Comparison of ENCODE assay signal across 8 mouse cellular contexts in genomic region chr13:48782727-48783725, GRCm38 (mm10).
A peak's percentile ranks its signal among the peaks of the same experiment; 100 is the strongest.
DNase-seq lines count a peak whose midpoint lies in the region; ATAC-seq and TF ChIP-seq lines count a peak whose summit lies in the region.
"Had no signal": no experiment of that assay in that cellular context is flagged by ENCODE, and none has a peak within 500 bp of the region (broad histone marks: within the 10 kb centered on the region; RNA-seq: fewer than 3 reads in every experiment).

No protein-coding gene starts in this region.

- WGBS in intestine, embryonic 15.5 days: 33% methylated on average over 27 of the region's 27 CpGs
- WGBS in liver, embryonic 13.5 days (ENCODE audit: insufficient replicate concordance): 38% methylated on average over 27 of the region's 27 CpGs

- 0 out of 2 replicates have a peak overlapping the region, but pooled peaks have one; percentile 13 for H3K27ac ChIP-seq in intestine, embryonic 15.5 days
- H3K27ac ChIP-seq in liver, embryonic 13.5 days: no peak overlapping the region
- H3K27ac ChIP-seq: neural tube, embryonic 13.5 days had no signal

- no peak for DNase-seq in Patski (ENCODE audit: low read depth, low spot score)
- DNase-seq in adrenal gland, postnatal 25 days: peak; percentile 85
- no peak for DNase-seq in liver, embryonic 13.5 days
- DNase-seq in retina, embryonic 14.5 days (ENCODE audit: low spot score): peak; percentile 26
- DNase-seq in layer of hippocampus, postnatal 10 days (ENCODE audit: low spot score in 2 of 2): no peak
- no peak for DNase-seq in right cerebral cortex, adult 18-20 months

- no peaks in the 10 kb centered on the region for H3K27me3 ChIP-seq in Patski
- no peaks in the 10 kb centered on the region for H3K27me3 ChIP-seq in intestine, embryonic 15.5 days (replicated peaks)
- H3K27me3 ChIP-seq in liver, embryonic 13.5 days: peaks cover 9% of the 10 kb centered on the region

- peaks cover 15% of the 10 kb centered on the region; the same call in 1 of the 2 replicates for H3K4me1 ChIP-seq in intestine, embryonic 15.5 days (replicated peaks)
- no peaks in the 10 kb centered on the region for H3K4me1 ChIP-seq in liver, embryonic 13.5 days (replicated peaks)

- H3K9me3 ChIP-seq in intestine, embryonic 15.5 days: no peaks in the 10 kb centered on the region
- H3K9me3 ChIP-seq in liver, embryonic 13.5 days (replicated peaks): no peaks in the 10 kb centered on the region
- H3K9me3 ChIP-seq: neural tube, embryonic 13.5 days had no signal

- POLR2A ChIA-PET in Patski (lab: Charles Lee): no interaction called here

- in situ Hi-C loops in Patski (cut with MboI; ENCODE audit: low pct_unique_long_range_greater_than_20kb): no loop called here

- peak; percentile 74 for ATAC-seq in Patski
- peak; percentile 96 for ATAC-seq in intestine, embryonic 15.5 days
- ATAC-seq in liver, embryonic 13.5 days (ENCODE audit: low read depth): peak; percentile 67; the same call in 1 of the 2 replicates

- H3K9ac ChIP-seq in intestine, embryonic 15.5 days: 0 out of 2 replicates have a peak overlapping the region, but pooled peaks have one; percentile 1
- no peak overlapping the region for H3K9ac ChIP-seq in liver, embryonic 13.5 days
- H3K9ac ChIP-seq: neural tube, embryonic 13.5 days had no signal

- peak overlapping the region; percentile 32 for H3K4me2 ChIP-seq in intestine, embryonic 15.5 days (replicated peaks)
- H3K4me2 ChIP-seq in liver, embryonic 13.5 days: peak overlapping the region; percentile 33; the same call in 1 of the 2 replicates
- H3K4me2 ChIP-seq: neural tube, embryonic 13.5 days had no signal

- no peak for TF ChIP-seq CTCF in Patski (IDR thresholded peaks at IDR 0.05)

- CTCF ChIA-PET in Patski (lab: Charles Lee): interaction anchor here (1.6 kb wide), 1 partner anchor 18 kb away, joined by 3 read pairs; no protein-coding TSS in a partner anchor

- H3K4me3 ChIP-seq in intestine, embryonic 15.5 days (replicated peaks): no peak overlapping the region
- H3K4me3 ChIP-seq in liver, embryonic 13.5 days (replicated peaks): no peak overlapping the region
- H3K4me3 ChIP-seq: neural tube, embryonic 13.5 days had no signal

- H3K36me3 ChIP-seq in intestine, embryonic 15.5 days: no peaks in the 10 kb centered on the region
- no peaks in the 10 kb centered on the region for H3K36me3 ChIP-seq in liver, embryonic 13.5 days
- H3K36me3 ChIP-seq: neural tube, embryonic 13.5 days had no signal

Comparison
In these comparisons a context has a peak if more than half of its experiments do, and no peak if none do; other contexts are left out.
1. DNase-seq: peak in adrenal gland, postnatal 25 days (single experiment) and retina, embryonic 14.5 days (single experiment); none in Patski (single experiment), liver, embryonic 13.5 days (single experiment), layer of hippocampus, postnatal 10 days (0 of 2) and right cerebral cortex, adult 18-20 months (single experiment).
2. Peak in every context shown above with its lines, with median percentiles within 50 percentile points of each other: ATAC-seq.